Mouse (Mus musculus): ENCODE results near the gene Olfr658. TPM values are rescaled to one million over a fixed set of nuclear protein-coding genes. Genes with fewer than 3 reads are reported as not detected.

Olfr658 gene
- not detected in 2 replicates for polyA plus RNA-seq (2015; fragmentation: Nextera tagmentation; extraction: Ambion mirVana)

DNA sequence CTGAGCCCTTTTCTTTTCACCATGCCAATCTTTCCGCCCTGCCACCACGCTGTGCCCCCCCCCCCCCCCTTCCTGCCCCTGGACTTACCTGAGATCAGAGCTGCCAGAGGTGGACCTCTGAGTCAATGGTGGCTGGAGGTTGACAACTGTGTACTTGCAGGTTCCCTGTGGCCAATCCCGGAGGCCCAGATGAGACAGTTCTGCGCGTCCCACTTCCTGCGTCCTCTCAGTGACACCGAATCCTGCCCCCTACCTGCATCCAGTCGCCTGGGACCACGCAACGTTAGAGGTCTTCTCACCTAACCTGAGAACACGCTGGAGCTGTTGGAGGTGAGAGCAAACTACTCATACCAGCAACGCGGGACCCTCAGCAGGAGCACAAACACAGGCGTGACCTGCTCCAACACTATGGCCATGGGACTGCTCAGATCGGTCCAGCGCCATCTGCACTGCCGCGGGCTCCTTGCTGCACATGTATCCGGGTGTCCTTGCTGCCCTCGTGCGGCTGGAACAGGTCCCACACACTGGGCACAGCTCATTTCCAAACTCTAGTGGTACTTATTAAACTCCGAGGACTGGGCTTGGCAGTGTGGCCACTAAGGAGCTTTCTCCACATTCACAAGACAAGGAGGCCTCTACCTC lies at the start of gene Olfr658:
Olfr658 (minus strand) TSS at position 465 of the 642 bp plus-strand sequence.
- ATAC-seq (peak; percentile 54; the same call in 1 of the 2 replicates), DNase-seq (peak; percentile 43)
- Histone ChIP-seq H3K9ac (replicated peaks) (no peak within 1 kb of the TSS), H3K4me1 (ENCODE audit: insufficient read depth) (no peaks in the 10 kb centered on the region), H3K4me3 (ENCODE audit: low read depth, low read length) (no peak within 1 kb of the TSS), H3K36me3 (replicated peaks; ENCODE audit: insufficient read depth, low read length) (no peaks in the 10 kb centered on the region), H3K27ac (ENCODE audit: low read depth) (no peak within 1 kb of the TSS), H3K4me2 (ENCODE audit: low read depth, low read length) (peak within 1 kb of the TSS; percentile 49; the same call in 1 of the 2 replicates), H3K27me3 (ENCODE audit: insufficient read depth, low read length) (no peaks in the 10 kb centered on the region), H3K9me3 (ENCODE audit: low read length) (no peaks in the 10 kb centered on the region)
- TF ChIP-seq EP300 (IDR thresholded peaks at IDR 0.05; ENCODE audit: low read depth) (no peak), CTCF (IDR thresholded peaks at IDR 0.05; ENCODE audit: low read depth) (peak; percentile 60)
- 33% methylated on average over 21 of the region's 22 CpGs for WGBS (ENCODE audit: insufficient replicate concordance)

DNA sequence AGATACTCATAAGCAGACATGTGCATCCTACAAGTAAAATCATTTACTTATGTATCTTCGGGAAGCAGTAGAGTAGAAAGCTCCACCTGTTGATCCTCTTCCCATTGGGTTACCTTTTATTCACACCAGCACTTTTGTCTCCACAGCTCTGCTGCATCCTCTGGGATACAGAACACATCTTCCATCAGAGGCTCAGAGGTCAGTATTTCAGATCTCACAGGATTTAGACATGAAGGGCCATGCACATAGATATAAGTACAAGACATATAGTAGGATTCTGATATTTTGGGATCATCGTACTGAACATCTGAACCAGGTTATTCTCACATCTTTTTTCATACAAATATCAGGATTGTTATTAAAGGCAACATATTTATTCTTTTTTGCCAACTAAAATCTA lies 39.1 kb upstream of the Olfr658 start, which contains the start of gene Olfr661:
Olfr661 (plus strand) TSS at position 301 of the 400 bp plus-strand sequence.
- Histone ChIP-seq H3K4me2 (ENCODE audit: low read depth, low read length) (no peak within 1 kb of the TSS), H3K9me3 (ENCODE audit: low read length) (no peaks in the 10 kb centered on the region), H3K36me3 (replicated peaks; ENCODE audit: insufficient read depth, low read length) (no peaks in the 10 kb centered on the region), H3K4me3 (ENCODE audit: low read depth, low read length) (no peak within 1 kb of the TSS), H3K4me1 (ENCODE audit: insufficient read depth) (no peaks in the 10 kb centered on the region), H3K9ac (replicated peaks) (no peak within 1 kb of the TSS), H3K27ac (ENCODE audit: low read depth) (no peak within 1 kb of the TSS), H3K27me3 (ENCODE audit: insufficient read depth, low read length) (no peaks in the 10 kb centered on the region)
- no peak for DNase-seq
- 77% methylated on average over 2 of the region's 2 CpGs for WGBS (ENCODE audit: insufficient replicate concordance)
- no peak for ATAC-seq
- TF ChIP-seq EP300 (IDR thresholded peaks at IDR 0.05; ENCODE audit: low read depth) (no peak), CTCF (IDR thresholded peaks at IDR 0.05; ENCODE audit: low read depth) (no peak)

DNA sequence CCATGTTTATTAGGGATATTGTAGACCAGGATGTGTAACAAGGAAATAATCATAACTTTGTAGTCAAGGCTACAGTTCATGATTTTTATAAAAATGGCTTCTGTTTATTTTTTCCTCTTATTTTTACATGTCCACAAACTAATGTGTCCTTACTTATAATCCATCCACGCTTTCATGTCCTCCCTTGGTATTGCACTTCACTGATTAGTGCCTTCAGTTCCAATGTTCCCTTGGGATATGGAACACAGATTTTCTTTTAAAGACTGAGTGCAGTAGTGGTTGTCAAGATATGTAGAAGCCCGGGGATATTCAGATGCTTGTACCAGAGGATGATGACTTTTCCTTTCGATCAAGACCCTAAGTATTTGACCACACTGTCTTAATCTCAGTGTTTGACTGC lies 19.3 kb upstream of the Olfr658 start, which contains the start of gene Olfr659:
Olfr659 (plus strand) TSS at position 301 of the 400 bp plus-strand sequence.
- Histone ChIP-seq H3K4me2 (ENCODE audit: low read depth, low read length) (no peak within 1 kb of the TSS), H3K4me1 (ENCODE audit: insufficient read depth) (no peaks in the 10 kb centered on the region), H3K36me3 (replicated peaks; ENCODE audit: insufficient read depth, low read length) (no peaks in the 10 kb centered on the region), H3K27ac (ENCODE audit: low read depth) (no peak within 1 kb of the TSS), H3K9ac (replicated peaks) (no peak within 1 kb of the TSS), H3K4me3 (ENCODE audit: low read depth, low read length) (no peak within 1 kb of the TSS), H3K27me3 (ENCODE audit: insufficient read depth, low read length) (no peaks in the 10 kb centered on the region), H3K9me3 (ENCODE audit: low read length) (no peaks in the 10 kb centered on the region)
- TF ChIP-seq CTCF (IDR thresholded peaks at IDR 0.05; ENCODE audit: low read depth) (no peak), EP300 (IDR thresholded peaks at IDR 0.05; ENCODE audit: low read depth) (no peak)
- ATAC-seq (no peak), DNase-seq (no peak)
- WGBS (ENCODE audit: insufficient replicate concordance), result 74% methylated on average over 3 of the region's 3 CpGs

DNA sequence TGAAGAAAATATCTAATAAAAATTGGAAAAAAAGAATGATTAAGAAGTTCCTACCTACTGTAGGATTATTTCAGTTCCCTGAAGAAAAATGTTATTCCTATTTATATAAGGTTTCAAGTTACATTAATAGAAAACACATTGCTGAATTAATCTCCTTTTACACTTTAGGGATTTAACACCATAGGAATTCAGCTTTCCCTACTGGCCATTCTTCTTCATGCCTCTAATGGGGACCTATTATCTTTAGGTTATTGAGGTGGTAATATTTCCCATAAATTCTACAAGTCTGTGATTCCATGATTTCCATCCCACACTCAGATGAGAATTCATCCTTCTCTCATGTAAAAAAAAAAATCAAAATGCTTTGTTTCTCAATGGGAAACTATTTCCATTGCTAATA lies 22.6 kb downstream of the Olfr658 start, which contains the start of gene Olfr657:
Olfr657 (plus strand) TSS at position 301 of the 400 bp plus-strand sequence.
- no peak for DNase-seq
- no peak for ATAC-seq
- TF ChIP-seq CTCF (IDR thresholded peaks at IDR 0.05; ENCODE audit: low read depth) (no peak), EP300 (IDR thresholded peaks at IDR 0.05; ENCODE audit: low read depth) (no peak)

DNA sequence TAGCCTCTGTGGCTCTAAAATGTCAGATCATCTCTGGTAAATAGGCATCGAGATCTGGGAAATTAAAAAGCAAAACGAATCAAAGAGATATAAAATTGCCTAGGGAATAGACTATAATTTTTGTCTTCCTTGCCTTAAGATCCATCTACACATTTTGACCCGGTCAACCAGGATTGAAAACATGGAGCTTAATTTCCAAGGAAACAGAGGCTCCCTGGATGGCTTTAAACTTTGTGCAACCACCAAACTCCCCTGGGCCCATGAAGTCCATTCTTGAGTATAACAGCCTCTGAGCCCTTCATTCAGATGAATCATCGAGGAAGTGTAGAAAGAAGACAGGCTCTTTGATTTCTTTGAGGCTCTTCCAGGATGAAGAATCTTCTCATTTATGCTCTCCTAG lies 33.5 kb downstream of the Olfr658 start, which contains the start of gene Olfr656:
Olfr656 (plus strand) TSS at position 301 of the 400 bp plus-strand sequence.
- DNase-seq, result no peak
- TF ChIP-seq EP300 (IDR thresholded peaks at IDR 0.05; ENCODE audit: low read depth) (no peak), CTCF (IDR thresholded peaks at IDR 0.05; ENCODE audit: low read depth) (no peak)
- Histone ChIP-seq H3K27ac (ENCODE audit: low read depth) (no peak within 1 kb of the TSS), H3K27me3 (ENCODE audit: insufficient read depth, low read length) (no peaks in the 10 kb centered on the region), H3K4me1 (ENCODE audit: insufficient read depth) (no peaks in the 10 kb centered on the region), H3K4me2 (ENCODE audit: low read depth, low read length) (no peak within 1 kb of the TSS), H3K4me3 (ENCODE audit: low read depth, low read length) (no peak within 1 kb of the TSS), H3K9me3 (ENCODE audit: low read length) (no peaks in the 10 kb centered on the region), H3K9ac (replicated peaks) (no peak within 1 kb of the TSS), H3K36me3 (replicated peaks; ENCODE audit: insufficient read depth, low read length) (no peaks in the 10 kb centered on the region)
- WGBS (ENCODE audit: insufficient replicate concordance), result 66% methylated on average over 4 of the region's 4 CpGs
- no peak for ATAC-seq

More for the DNA sequence above, 22.6 kb downstream of the Olfr658 start, which contains the start of gene Olfr657:
- H3K9ac ChIP-seq (replicated peaks), result no peak within 1 kb of the TSS
- no peak within 1 kb of the TSS for H3K4me2 ChIP-seq (ENCODE audit: low read depth, low read length)
- H3K4me3 ChIP-seq (ENCODE audit: low read depth, low read length), result no peak within 1 kb of the TSS
- no peak within 1 kb of the TSS for H3K27ac ChIP-seq (ENCODE audit: low read depth)
- no peaks in the 10 kb centered on the region for H3K9me3 ChIP-seq (ENCODE audit: low read length)
- no peaks in the 10 kb centered on the region for H3K36me3 ChIP-seq (replicated peaks; ENCODE audit: insufficient read depth, low read length)
- no peaks in the 10 kb centered on the region for H3K27me3 ChIP-seq (ENCODE audit: insufficient read depth, low read length)
- H3K4me1 ChIP-seq (ENCODE audit: insufficient read depth), result no peaks in the 10 kb centered on the region

DNA sequence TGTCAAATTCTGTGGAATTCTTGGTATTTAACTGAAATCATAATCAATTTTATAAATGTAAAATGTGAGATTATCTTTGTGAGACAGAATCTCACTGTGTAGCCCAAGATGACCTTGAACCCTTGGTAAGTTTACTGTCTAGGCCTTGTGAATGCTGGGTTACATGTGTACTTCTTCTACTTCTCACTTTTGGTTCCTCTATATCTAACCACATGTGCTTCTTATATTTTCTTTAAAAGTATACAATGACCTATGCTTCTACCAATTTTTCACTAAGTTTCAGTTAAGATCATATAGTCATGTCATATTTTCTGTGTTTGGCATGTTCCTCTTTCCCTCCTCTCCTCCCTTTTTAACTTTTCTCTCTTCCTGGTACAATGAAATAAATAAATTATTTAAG lies 42.4 kb downstream of the Olfr658 start:
- H3K36me3 ChIP-seq (replicated peaks; ENCODE audit: insufficient read depth, low read length), result no peaks in the 10 kb centered on the region
- no peak for DNase-seq
- no peaks in the 10 kb centered on the region for H3K9me3 ChIP-seq (ENCODE audit: low read length)
- H3K9ac ChIP-seq (replicated peaks), result no peak overlapping the region
- no peak overlapping the region for H3K4me3 ChIP-seq (ENCODE audit: low read depth, low read length)
- H3K4me2 ChIP-seq (ENCODE audit: low read depth, low read length), result no peak overlapping the region
- TF ChIP-seq EP300 (IDR thresholded peaks at IDR 0.05; ENCODE audit: low read depth) (no peak), CTCF (IDR thresholded peaks at IDR 0.05; ENCODE audit: low read depth) (no peak)
- no peak for ATAC-seq
- no peaks in the 10 kb centered on the region for H3K27me3 ChIP-seq (ENCODE audit: insufficient read depth, low read length)
- H3K4me1 ChIP-seq (ENCODE audit: insufficient read depth), result no peaks in the 10 kb centered on the region
- H3K27ac ChIP-seq (ENCODE audit: low read depth), result no peak overlapping the region
